Mouse (Mus musculus) hindbrain, embryonic 15.5 days (tissue): ENCODE measurements around the gene Tbc1d7. TPM values are rescaled to one million over a fixed set of nuclear protein-coding genes. Genes with fewer than 3 reads are reported as not detected.

ENCODE experiments used
- ATAC-seq: fragments of 200-750 bp; cut with Nextera tagmentation; 2 replicates; pipeline ENCODE4 v1.8.0; 2017; ENCODE audit warnings: low read depth, moderate number of reproducible peaks, moderate TSS enrichment; ENCODE audit not compliant: low FRiP score
- H3K27ac ChIP-seq: fragments of 300-500 bp; sonication (generic); replicated peaks from 2 replicates; pipeline ENCODE4 v1.5.1; 2015; ENCODE audit warnings: mild to moderate bottlenecking, inconsistent platforms
- H3K27me3 ChIP-seq: fragments of 300-500 bp; sonication (generic); 2 replicates; pipeline ENCODE4 v1.6.1; 2015; ENCODE audit warnings: control low read depth, inconsistent platforms
- H3K36me3 ChIP-seq: fragments of 300-500 bp; sonication (generic); 2 replicates; pipeline ENCODE4 v1.6.1; 2015; ENCODE audit warnings: control low read depth, inconsistent platforms
- H3K4me1 ChIP-seq: fragments of 300-500 bp; sonication (generic); replicated peaks from 2 replicates; pipeline ENCODE4 v1.6.1; 2015; ENCODE audit warnings: control low read depth, inconsistent platforms
- H3K4me2 ChIP-seq: fragments of 300-500 bp; sonication (generic); 2 replicates; pipeline ENCODE4 v1.6.1; 2015; ENCODE audit warnings: moderate library complexity, mild to moderate bottlenecking, inconsistent platforms
- H3K4me3 ChIP-seq: fragments of 300-500 bp; sonication (generic); 2 replicates; pipeline ENCODE4 v1.5.1; 2015; ENCODE audit warnings: mild to moderate bottlenecking, inconsistent platforms
- H3K9ac ChIP-seq: fragments of 300-500 bp; sonication (generic); 2 replicates; pipeline ENCODE4 v1.6.1; 2015; ENCODE audit warnings: inconsistent platforms
- H3K9me3 ChIP-seq: fragments of 300-500 bp; sonication (generic); 2 replicates; pipeline ENCODE4 v1.6.1; 2016; ENCODE audit warnings: control low read depth, inconsistent platforms
- WGBS: fragments of 180-500 bp; shearing (Covaris S2); methylation state at CpG from one replicate; pipeline ENCODE4 v1.1.7; 2015; 5-methylcytosine and 5-hydroxymethylcytosine counted together
- polyA plus RNA-seq: library from polyadenylated mRNA; unstranded; fragments of >200 nt; fragmentation: Nextera tagmentation; extraction: Ambion mirVana; gene quantifications from 2 replicates; pipeline ENCODE4 v1.2.1, GENCODE M21; 2015

Gene Tbc1d7
- polyA plus RNA-seq, 1 experiment from 2014 or later, result 76.3 TPM

DNA sequence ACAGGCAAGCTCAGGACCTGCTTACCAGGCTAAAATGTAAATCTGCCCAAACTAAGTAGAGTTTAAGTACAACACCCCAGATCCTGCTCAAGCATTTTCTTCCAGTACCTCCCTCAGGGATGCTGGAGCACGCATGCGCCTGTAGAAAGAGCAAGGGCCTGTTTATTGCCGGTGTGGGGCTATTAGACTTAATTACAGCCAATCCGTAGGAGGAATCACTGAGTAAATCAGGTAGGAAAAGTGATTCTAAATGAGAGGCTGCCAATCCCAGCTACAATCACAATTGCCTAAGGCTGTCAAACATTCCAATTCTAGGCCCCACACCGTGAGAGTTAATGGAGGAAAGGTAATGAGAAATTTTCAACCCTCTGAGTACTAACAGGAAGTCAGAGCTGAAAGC, 13.0 kb downstream of the Tbc1d7 start:
- H3K9ac ChIP-seq, result no peak overlapping the region
- H3K4me1 ChIP-seq, result no peaks in the 10 kb centered on the region; the same call in 1 of the 2 replicates
- WGBS, result 63% methylated on average over 5 of the region's 5 CpGs
- no peak overlapping the region for H3K4me2 ChIP-seq
- peak; percentile 35; the same call in 1 of the 2 replicates for ATAC-seq
- H3K36me3 ChIP-seq, result peaks cover 6% of the 10 kb centered on the region
- no peaks in the 10 kb centered on the region for H3K27me3 ChIP-seq
- H3K4me3 ChIP-seq, result no peak overlapping the region
- peak overlapping the region; percentile 34; the same call in 1 of the 2 replicates for H3K27ac ChIP-seq
- H3K9me3 ChIP-seq, result no peaks in the 10 kb centered on the region

GRCm38 (mm10) chr13:43157370-43157769, 13.9 kb downstream of the Tbc1d7 start:
- H3K9ac ChIP-seq, result no peak overlapping the region
- 60% methylated on average over 5 of the region's 5 CpGs for WGBS
- H3K27ac ChIP-seq, result no peak overlapping the region
- no peaks in the 10 kb centered on the region; the same call in 1 of the 2 replicates for H3K4me1 ChIP-seq
- no peaks in the 10 kb centered on the region for H3K27me3 ChIP-seq
- H3K36me3 ChIP-seq, result peaks cover 7% of the 10 kb centered on the region
- ATAC-seq, result no peak
- H3K4me2 ChIP-seq, result no peak overlapping the region
- H3K4me3 ChIP-seq, result no peak overlapping the region
- H3K9me3 ChIP-seq, result no peaks in the 10 kb centered on the region

DNA sequence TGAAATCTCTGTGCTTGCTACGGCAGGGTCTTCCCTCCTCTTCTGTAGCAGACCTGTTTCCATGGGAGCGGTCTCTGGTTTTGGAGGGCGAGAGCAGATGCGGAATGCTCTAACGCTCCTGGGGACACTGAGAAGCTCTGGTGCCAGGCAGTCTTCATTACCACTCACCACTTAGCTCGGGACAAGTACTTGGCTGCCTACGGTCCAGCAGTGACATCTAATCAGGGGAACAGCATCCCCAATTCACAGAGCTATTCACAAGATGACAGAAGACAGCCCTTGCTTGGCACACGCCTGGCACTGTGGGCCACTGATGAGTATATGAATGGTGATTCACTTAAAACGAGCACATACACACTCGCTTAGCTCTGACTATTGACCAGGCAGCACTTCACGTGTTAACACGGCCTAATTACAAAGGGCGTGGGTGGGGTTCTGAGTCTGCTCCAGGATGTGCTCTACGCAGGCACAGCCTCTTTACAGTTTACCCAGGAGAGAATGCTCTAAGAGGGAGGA, 19.2 kb downstream of the Tbc1d7 start:
- H3K27me3 ChIP-seq, result no peaks in the 10 kb centered on the region
- 85% methylated on average over 14 of the region's 14 CpGs for WGBS
- H3K36me3 ChIP-seq, result peaks cover 13% of the 10 kb centered on the region; the same call in 1 of the 2 replicates
- ATAC-seq, result no peak
- no peaks in the 10 kb centered on the region for H3K4me1 ChIP-seq
- no peaks in the 10 kb centered on the region for H3K9me3 ChIP-seq
- H3K4me2 ChIP-seq, result no peak overlapping the region
- no peak overlapping the region for H3K4me3 ChIP-seq
- no peak overlapping the region for H3K9ac ChIP-seq
- no peak overlapping the region for H3K27ac ChIP-seq

- WGBS, result 84% methylated on average over 3 of the region's 3 CpGs
- ATAC-seq, result no peak
- Histone ChIP-seq H3K4me2 (no peak overlapping the region), H3K9ac (no peak overlapping the region), H3K27me3 (no peaks in the 10 kb centered on the region), H3K4me1 (no peaks in the 10 kb centered on the region), H3K9me3 (no peaks in the 10 kb centered on the region), H3K4me3 (no peak overlapping the region), H3K27ac (no peak overlapping the region), H3K36me3 (peaks cover 10% of the 10 kb centered on the region; the same call in 1 of the 2 replicates)
These were observed 21.6 kb downstream of the Tbc1d7 start for GRCm38 (mm10) chr13:43149661-43150060.

DNA sequence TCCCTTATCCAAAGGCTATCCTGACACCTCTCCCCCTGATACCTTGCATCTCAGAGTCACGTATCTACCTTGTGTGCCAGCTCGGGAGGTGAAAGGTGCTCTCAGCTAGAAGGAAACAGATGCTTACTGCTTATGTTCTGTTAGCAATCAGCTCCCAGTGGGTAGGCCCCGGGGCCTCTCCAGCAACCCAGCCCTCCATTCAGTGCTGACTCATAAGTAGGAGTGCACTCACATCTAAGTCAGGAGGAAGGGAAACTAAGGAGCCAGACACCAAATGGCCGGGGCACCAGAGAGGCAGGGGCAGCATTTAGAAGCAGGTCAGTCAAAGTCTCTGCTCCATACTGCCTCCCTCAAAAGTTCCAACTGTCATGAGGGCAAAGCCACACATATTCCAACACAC, 22.6 kb downstream of the Tbc1d7 start:
- Histone ChIP-seq H3K27me3 (no peaks in the 10 kb centered on the region), H3K4me1 (no peaks in the 10 kb centered on the region), H3K9ac (no peak overlapping the region), H3K9me3 (no peaks in the 10 kb centered on the region), H3K4me3 (no peak overlapping the region), H3K27ac (no peak overlapping the region), H3K4me2 (no peak overlapping the region), H3K36me3 (peaks cover 10% of the 10 kb centered on the region; the same call in 1 of the 2 replicates)
- no peak for ATAC-seq
- WGBS, result 86% methylated on average over 4 of the region's 4 CpGs

GRCm38 (mm10) chr13:43146515-43147258, 24.6 kb downstream of the Tbc1d7 start:
- 81% methylated on average over 8 of the region's 8 CpGs for WGBS
- no peak overlapping the region for H3K4me3 ChIP-seq
- H3K27me3 ChIP-seq, result no peaks in the 10 kb centered on the region
- H3K4me2 ChIP-seq, result no peak overlapping the region
- no peak overlapping the region for H3K9ac ChIP-seq
- no peaks in the 10 kb centered on the region for H3K9me3 ChIP-seq
- no peak for ATAC-seq
- H3K36me3 ChIP-seq, result 0 out of 2 replicates have a peak, but pooled peaks cover 3% of the 10 kb centered on the region
- no peaks in the 10 kb centered on the region for H3K4me1 ChIP-seq
- no peak overlapping the region for H3K27ac ChIP-seq

GRCm38 (mm10) chr13:43144720-43145418, 26.4 kb downstream of the Tbc1d7 start:
- no peak overlapping the region for H3K4me2 ChIP-seq
- H3K27ac ChIP-seq, result no peak overlapping the region
- ATAC-seq, result no peak
- H3K27me3 ChIP-seq, result no peaks in the 10 kb centered on the region
- H3K4me3 ChIP-seq, result no peak overlapping the region
- no peaks in the 10 kb centered on the region for H3K9me3 ChIP-seq
- H3K36me3 ChIP-seq, result no peaks in the 10 kb centered on the region
- H3K9ac ChIP-seq, result no peak overlapping the region
- 78% methylated on average over 7 of the region's 7 CpGs for WGBS
- H3K4me1 ChIP-seq, result no peaks in the 10 kb centered on the region

- no peaks in the 10 kb centered on the region for H3K27me3 ChIP-seq
- H3K4me2 ChIP-seq, result no peak overlapping the region
- 0 out of 2 replicates have a peak, but pooled peaks cover 2% of the 10 kb centered on the region for H3K4me1 ChIP-seq
- H3K9ac ChIP-seq, result no peak overlapping the region
- no peak for ATAC-seq
- no peaks in the 10 kb centered on the region for H3K9me3 ChIP-seq
- 64% methylated on average over 4 of the region's 4 CpGs for WGBS
- no peak overlapping the region for H3K4me3 ChIP-seq
- peaks cover 5% of the 10 kb centered on the region; the same call in 1 of the 2 replicates for H3K36me3 ChIP-seq
- H3K27ac ChIP-seq, result no peak overlapping the region
These were observed 36.8 kb downstream of the Tbc1d7 start for GRCm38 (mm10) chr13:43134468-43134867.

- Histone ChIP-seq H3K4me2 (no peak overlapping the region), H3K9me3 (no peaks in the 10 kb centered on the region), H3K27me3 (no peaks in the 10 kb centered on the region), H3K4me1 (0 out of 2 replicates have a peak, but pooled peaks cover 2% of the 10 kb centered on the region), H3K27ac (no peak overlapping the region), H3K36me3 (peaks cover 5% of the 10 kb centered on the region; the same call in 1 of the 2 replicates), H3K4me3 (no peak overlapping the region), H3K9ac (no peak overlapping the region)
- ATAC-seq, result no peak
- 79% methylated on average over 7 of the region's 7 CpGs for WGBS
These were observed 37.9 kb downstream of the Tbc1d7 start for GRCm38 (mm10) chr13:43133400-43133799.

DNA sequence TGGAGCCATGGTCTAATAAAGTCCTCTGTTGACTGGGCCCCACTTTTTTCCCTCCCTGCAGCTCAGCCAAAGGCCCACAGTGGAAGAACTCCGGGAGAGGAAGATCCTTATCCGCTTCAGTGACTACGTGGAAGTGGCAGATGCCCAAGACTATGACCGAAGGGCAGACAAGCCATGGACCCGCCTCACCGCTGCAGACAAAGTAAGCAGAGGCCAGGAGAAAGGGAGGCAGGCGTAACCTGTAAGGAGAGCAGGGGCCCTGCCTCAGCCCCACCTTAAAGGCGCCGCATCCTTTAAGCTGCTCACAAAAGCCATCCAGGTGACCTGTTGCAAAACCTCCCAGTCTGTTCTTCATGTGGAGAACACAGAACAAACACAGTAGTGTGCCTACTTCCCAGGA, 38.4 kb downstream of the Tbc1d7 start:
- H3K4me3 ChIP-seq, result no peak overlapping the region

GRCm38 (mm10) chr13:43131741-43132191, 39.5 kb downstream of the Tbc1d7 start:
- Histone ChIP-seq H3K4me2 (no peak overlapping the region), H3K4me3 (no peak overlapping the region), H3K4me1 (0 out of 2 replicates have a peak, but pooled peaks cover 2% of the 10 kb centered on the region), H3K9me3 (no peaks in the 10 kb centered on the region), H3K27me3 (no peaks in the 10 kb centered on the region), H3K27ac (0 out of 2 replicates have a peak overlapping the region, but pooled peaks have one; percentile 47), H3K36me3 (peaks cover 5% of the 10 kb centered on the region; the same call in 1 of the 2 replicates), H3K9ac (no peak overlapping the region)
- WGBS, result 67% methylated on average over 10 of the region's 10 CpGs
- ATAC-seq, result no peak; the same call in 1 of the 2 replicates

More for the DNA sequence above, 38.4 kb downstream of the Tbc1d7 start:
- H3K4me2 ChIP-seq, result no peak overlapping the region
- no peak overlapping the region for H3K27ac ChIP-seq
- no peak overlapping the region for H3K9ac ChIP-seq
- WGBS, result 69% methylated on average over 9 of the region's 9 CpGs
- peaks cover 5% of the 10 kb centered on the region; the same call in 1 of the 2 replicates for H3K36me3 ChIP-seq
- no peaks in the 10 kb centered on the region for H3K27me3 ChIP-seq
- H3K9me3 ChIP-seq, result no peaks in the 10 kb centered on the region
- ATAC-seq, result no peak
- H3K4me1 ChIP-seq, result 0 out of 2 replicates have a peak, but pooled peaks cover 2% of the 10 kb centered on the region

GRCm38 (mm10) chr13:43130161-43130560, 41.1 kb downstream of the Tbc1d7 start:
- ATAC-seq, result no peak
- no peaks in the 10 kb centered on the region for H3K9me3 ChIP-seq
- no peak overlapping the region for H3K4me3 ChIP-seq
- no peaks in the 10 kb centered on the region for H3K36me3 ChIP-seq
- H3K27ac ChIP-seq, result no peak overlapping the region
- H3K9ac ChIP-seq, result no peak overlapping the region
- no peak overlapping the region for H3K4me2 ChIP-seq
- 0 out of 2 replicates have a peak, but pooled peaks cover 2% of the 10 kb centered on the region for H3K4me1 ChIP-seq
- 83% methylated on average over 6 of the region's 6 CpGs for WGBS
- H3K27me3 ChIP-seq, result no peaks in the 10 kb centered on the region
